20 mouse cellular contexts compared by ENCODE assay signal in the genomic region with DNA sequence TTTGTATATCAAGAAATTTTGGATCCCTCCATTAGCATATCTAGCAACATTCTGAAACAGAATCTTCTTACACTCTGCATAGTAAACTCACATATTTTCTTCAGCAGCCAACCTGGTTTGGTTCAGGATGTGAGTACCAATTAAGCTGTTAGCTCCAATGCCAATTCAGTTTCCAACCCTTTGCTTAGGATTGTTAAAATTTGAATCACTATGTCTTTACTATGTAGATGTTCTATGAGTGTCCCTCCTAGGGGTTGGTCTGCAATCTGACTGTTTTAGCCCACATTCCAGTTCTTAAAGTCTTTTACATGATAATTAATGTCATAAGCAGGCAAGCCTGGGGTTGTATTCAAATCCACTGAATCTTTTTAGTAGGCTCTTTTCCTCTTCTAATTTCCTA.
DNase-seq lines count a peak whose midpoint lies in the region.
"Had no signal": no experiment of that assay in that cellular context is flagged by ENCODE, and none has a peak within 500 bp of the region (broad histone marks: within the 10 kb centered on the region; RNA-seq: fewer than 3 reads in every experiment).

No protein-coding gene starts in this region.

- peak; percentile 14 for DNase-seq in ES-CJ7 (ENCODE audit: low read depth, low spot score)
- peak; percentile 54 for DNase-seq in R1 (ENCODE audit: low read depth, low spot score)
- DNase-seq in ZHBTc4 (ENCODE audit: low read depth, low spot score): peak; percentile 51
- no peak for DNase-seq in neural tube, embryonic 10.5 days (ENCODE audit: extremely low spot score, low spot score)
- DNase-seq in adipocyte (ENCODE audit: low spot score): no peak
- no peak for DNase-seq in heart, adult 8-10 months (ENCODE audit: low spot score)
- DNase-seq: adrenal gland, adult 2 months; adrenal gland, adult 8-10 months; adrenal gland, postnatal 10 days; adrenal gland, postnatal 14 days; adrenal gland, postnatal 25 days; adrenal gland, postnatal 36 days; B cell, adult 2 months; cerebellum, adult 11 months; cerebellum, adult 11-12 months; cerebellum, adult 18-20 months; cerebellum, adult 2 months; cerebellum, adult 8-10 months; cerebellum, adult 9-10 months; cerebellum, adult 9-11 months had no signal

Comparison
In these comparisons a context has a peak if more than half of its experiments do, and no peak if none do; other contexts are left out.
1. DNase-seq: peak in ES-CJ7 (single experiment), R1 (single experiment) and ZHBTc4 (single experiment); none in neural tube, embryonic 10.5 days (single experiment), adipocyte (single experiment) and heart, adult 8-10 months (single experiment).